Mouse (Mus musculus) ES-E14 (cell line): ENCODE measurements around the gene Rbfox2. TPM values are rescaled to one million over a fixed set of nuclear protein-coding genes. Genes with fewer than 3 reads are reported as not detected.

ENCODE experiments used
- DNase-seq: peaks from one replicate; pipeline ENCODE4 v3.0.0-alpha.2; 2013; ENCODE audit warnings: low read depth, low spot score
- H3K27ac ChIP-seq: 2 replicates; pipeline ENCODE4 v1.5.1; 2012; ENCODE audit warnings: low read depth, mild to moderate bottlenecking, low read length, moderate library complexity, mixed read lengths; ENCODE audit not compliant: poor library complexity, insufficient read depth, severe bottlenecking
- H3K36me3 ChIP-seq: 2 replicates; pipeline ENCODE4 v1.6.1; 2012; ENCODE audit warnings: mild to moderate bottlenecking, low read length, moderate library complexity, mixed read lengths; ENCODE audit not compliant: control insufficient read depth, poor library complexity, insufficient read depth, severe bottlenecking
- H3K4me1 ChIP-seq, 2 experiments: fragments of 150-350 bp in 1 of 2; sonication (generic) in 1 of 2; 2 replicates each; pipeline ENCODE4 v1.6.1; 2012; ENCODE audit warnings: low read length in 2 of 2, mild to moderate bottlenecking in 1 of 2, mixed read lengths in 1 of 2; ENCODE audit not compliant: control insufficient read depth in 2 of 2, insufficient read depth in 2 of 2, poor library complexity in 1 of 2
- H3K4me3 ChIP-seq, 2 experiments: fragments of 150-350 bp in 1 of 2; sonication (generic) in 1 of 2; 2 replicates each; pipeline ENCODE4 v1.5.1; 2012; ENCODE audit warnings: low read length in 2 of 2, low read depth in 1 of 2, mild to moderate bottlenecking in 1 of 2, mixed read lengths in 1 of 2; ENCODE audit not compliant: insufficient read depth in 1 of 2, poor library complexity in 1 of 2, severe bottlenecking in 1 of 2
- H3K9ac ChIP-seq: 2 replicates; pipeline ENCODE4 v1.6.1; 2012; ENCODE audit warnings: low read depth, mild to moderate bottlenecking, low read length, mixed read lengths; ENCODE audit not compliant: poor library complexity, insufficient read depth, severe bottlenecking
- H3K9me3 ChIP-seq: fragments of 150-350 bp; sonication (generic); 2 replicates; pipeline ENCODE4 v1.6.1; 2012; ENCODE audit warnings: low read depth, mild to moderate bottlenecking, low read length; ENCODE audit not compliant: control insufficient read depth, insufficient read depth
- CHD2 ChIP-seq: IDR thresholded peaks from 2 replicates; pipeline ENCODE4 v1.6.1; 2014; ENCODE audit warnings: mild to moderate bottlenecking, low read depth, low read length, inconsistent platforms
- HCFC1 ChIP-seq: IDR thresholded peaks from 2 replicates; pipeline ENCODE4 v1.6.1; 2012; ENCODE audit warnings: low read length, inconsistent platforms, borderline replicate concordance; ENCODE audit not compliant: insufficient read depth
- MAFK ChIP-seq: IDR thresholded peaks from 2 replicates; pipeline ENCODE4 v1.6.1; 2014; ENCODE audit warnings: mild to moderate bottlenecking, low read depth, low read length, inconsistent platforms; ENCODE audit not compliant: insufficient read depth
- ZC3H11A ChIP-seq: IDR thresholded peaks from 2 replicates; pipeline ENCODE4 v1.6.1; 2012; ENCODE audit warnings: low read depth, mild to moderate bottlenecking, inconsistent platforms, low read length, borderline replicate concordance
- ZNF384 ChIP-seq: IDR thresholded peaks from 2 replicates; pipeline ENCODE4 v1.6.1; 2012; ENCODE audit warnings: low read depth, low read length, inconsistent platforms
- in situ Hi-C, 2 experiments: fragments of 600-800 bp; cut with MboI; formaldehyde crosslinking; loops; one replicate each; pipeline ENCODE4 v1.15.1; 2025; ENCODE audit warnings: low sequenced_read_pairs in 2 of 2, inconsistent platforms in 1 of 2; ENCODE audit not compliant: unreplicated experiment in 2 of 2
- total RNA-seq: library from RNA; depleted of rRNA; stranded (reverse); fragments of 300-350 nt; gene quantifications from 2 replicates; pipeline ENCODE4 v1.2.3, GENCODE M21; 2012

Rbfox2 gene
- total RNA-seq, 1 experiment = 56.4 TPM

DNA sequence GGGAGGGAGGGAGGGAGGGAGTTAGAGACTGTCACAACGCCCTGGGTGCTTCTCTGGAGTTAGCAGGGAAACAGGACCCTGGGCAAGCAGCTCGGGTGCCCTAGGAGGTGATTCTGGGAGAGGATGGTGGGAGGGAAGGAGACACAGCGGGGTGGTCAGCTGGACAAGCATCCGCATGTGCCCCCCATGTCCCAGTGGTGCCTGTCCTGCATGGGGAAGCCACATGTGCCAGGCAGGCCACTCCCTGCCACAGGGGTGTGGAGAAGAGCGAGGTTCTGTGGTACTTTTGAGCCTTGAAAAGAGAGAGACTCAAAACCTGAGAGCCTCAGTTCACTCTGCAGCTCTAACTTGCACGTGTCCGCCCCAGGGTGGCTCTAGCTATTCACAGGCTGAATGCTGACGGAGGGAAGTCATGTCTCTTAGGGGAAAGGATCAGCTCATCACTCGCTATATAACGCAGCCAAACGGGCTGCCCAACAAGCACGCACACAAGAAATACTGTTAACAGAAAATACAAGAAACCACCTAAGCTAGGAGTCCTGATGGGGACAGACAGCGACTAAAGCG, 227.5 kb downstream of the Rbfox2 start:
- in situ Hi-C loops = no loop called here

DNA sequence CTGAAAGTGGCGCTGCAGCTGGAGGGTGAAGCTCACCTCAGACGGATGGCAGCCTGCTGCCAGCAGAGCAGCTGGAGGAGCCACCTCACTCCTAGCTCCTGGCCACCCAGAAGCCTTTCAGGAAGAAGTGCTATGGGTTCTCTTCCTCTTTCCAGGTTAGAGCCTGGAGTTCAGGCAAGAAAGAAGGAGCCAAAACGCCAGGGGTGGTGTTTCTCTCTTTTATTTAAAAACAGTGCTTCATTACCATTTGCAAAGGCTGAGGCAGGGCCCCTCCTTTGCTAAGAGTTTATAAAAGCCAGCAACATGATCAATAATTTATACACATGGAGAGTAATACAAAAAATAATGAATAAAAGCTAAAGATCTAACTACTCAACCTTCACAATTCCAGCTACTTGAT, 228.0 kb downstream of the Rbfox2 start:
- DNase-seq = no peak
- Histone ChIP-seq H3K27ac (peak overlapping the region; percentile 88), H3K9me3 (no peaks in the 10 kb centered on the region), H3K4me1 (peaks cover 9 to 33% of the 10 kb centered on the region in 2 experiments), H3K36me3 (peaks cover 8% of the 10 kb centered on the region), H3K9ac (peak overlapping the region; percentile 61), H3K4me3 (peak overlapping the region; percentile 30 to 56)
- in situ Hi-C loops = no loop called here
- TF ChIP-seq ZC3H11A (no peak), CHD2 (no peak), ZNF384 (no peak)

More for the DNA sequence above, 227.5 kb downstream of the Rbfox2 start:
- H3K9ac ChIP-seq = peak overlapping the region; percentile 71; the same call in 1 of the 2 replicates
- no peak for TF ChIP-seq ZNF384
- TF ChIP-seq CHD2 = no peak
- no peak for TF ChIP-seq HCFC1
- TF ChIP-seq MAFK = no peak
- no peak for TF ChIP-seq ZC3H11A
- H3K27ac ChIP-seq = peak overlapping the region; percentile 84
- peaks cover 9 to 33% of the 10 kb centered on the region in 2 experiments for H3K4me1 ChIP-seq
- H3K4me3 ChIP-seq = peak overlapping the region; percentile 25 to 30; a peak in 2 of 4 replicates
- H3K9me3 ChIP-seq = no peaks in the 10 kb centered on the region
- peaks cover 8% of the 10 kb centered on the region for H3K36me3 ChIP-seq
- DNase-seq = no peak

DNA sequence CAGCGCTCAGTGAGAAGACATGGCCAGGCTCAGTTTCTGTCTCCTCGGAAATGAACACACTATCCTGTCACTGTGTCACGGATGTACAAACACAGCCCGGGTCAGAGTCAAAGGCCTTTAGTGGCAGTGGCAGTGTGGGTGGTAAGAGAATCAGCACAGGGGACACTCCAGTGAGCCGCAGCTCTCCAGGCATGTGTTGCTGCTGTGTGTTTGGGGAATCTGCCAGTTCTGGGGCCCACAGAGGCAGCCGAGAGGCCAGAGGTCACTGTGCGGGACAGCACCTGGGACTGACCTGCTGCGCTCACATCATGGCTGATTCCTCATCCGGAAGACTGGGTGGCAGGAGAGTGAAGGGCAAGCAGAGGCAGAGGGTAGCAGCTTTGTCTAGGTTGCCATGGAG, 228.9 kb downstream of the Rbfox2 start:
- Histone ChIP-seq H3K27ac (no peak overlapping the region; the same call in 1 of the 2 replicates), H3K9ac (peak overlapping the region; percentile 61; the same call in 1 of the 2 replicates), H3K9me3 (no peaks in the 10 kb centered on the region), H3K4me3 (peak overlapping the region in 1 of 2 experiments; percentile 56; a peak in 2 of 4 replicates), H3K4me1 (peaks cover 9 to 31% of the 10 kb centered on the region in 2 experiments), H3K36me3 (peaks cover 8% of the 10 kb centered on the region)
- DNase-seq = no peak
- TF ChIP-seq ZC3H11A = no peak
- TF ChIP-seq HCFC1 = no peak
- TF ChIP-seq CHD2 = no peak
- TF ChIP-seq MAFK = no peak
- TF ChIP-seq ZNF384 = no peak
- in situ Hi-C loops = no loop called here

DNA sequence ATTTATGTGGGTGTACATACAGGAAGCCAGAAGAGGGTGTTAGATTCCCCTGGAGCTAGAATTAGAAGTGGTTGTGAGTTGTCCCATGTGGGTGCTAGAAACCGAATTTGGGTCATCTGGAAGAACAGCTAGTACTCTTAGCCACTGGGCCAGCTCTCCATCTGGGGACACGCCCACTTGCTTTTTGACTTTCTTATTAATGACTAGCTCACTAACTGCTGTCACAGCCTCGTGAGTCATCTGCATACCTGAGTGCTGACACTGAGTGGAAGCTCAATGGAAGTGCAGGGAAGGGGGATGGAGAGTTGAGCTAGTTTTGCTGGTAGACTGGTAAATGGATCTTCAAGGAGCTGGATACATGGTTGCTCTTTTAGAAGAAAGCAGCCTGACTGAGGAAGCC, 230.3 kb downstream of the Rbfox2 start:
- no peak overlapping the region for H3K4me3 ChIP-seq
- H3K4me1 ChIP-seq = peaks cover 9 to 39% of the 10 kb centered on the region in 2 experiments
- no peak for DNase-seq
- H3K9me3 ChIP-seq = no peaks in the 10 kb centered on the region
- peaks cover 8% of the 10 kb centered on the region for H3K36me3 ChIP-seq
- in situ Hi-C loops = no loop called here
- no peak overlapping the region for H3K9ac ChIP-seq
- TF ChIP-seq ZC3H11A (no peak), HCFC1 (no peak), CHD2 (no peak), MAFK (no peak), ZNF384 (no peak)
- no peak overlapping the region for H3K27ac ChIP-seq
